Mouse (Mus musculus): ENCODE measurements around the gene Wdfy3. TPM values are rescaled to one million over a fixed set of nuclear protein-coding genes. Genes with fewer than 3 reads are reported as not detected.

The Wdfy3 gene
- polyA plus RNA-seq, 1 experiment from 2014 or later: 15.1 TPM

- Histone ChIP-seq H3K9me3 (ENCODE audit: control insufficient read depth, low read length) (no peaks in the 10 kb centered on the region), H3K4me1 (ENCODE audit: control insufficient read depth in 2 of 2, insufficient read depth in 2 of 2, low read length in 2 of 2) (peaks cover 0 to 20% of the 10 kb centered on the region in 2 experiments; a peak in 1 of 4 replicates), H3K36me3 (ENCODE audit: control insufficient read depth, insufficient read depth, low read length) (no peaks in the 10 kb centered on the region), H3K9ac (ENCODE audit: low read length) (no peak overlapping the region), H3K4me3 (ENCODE audit: control insufficient read depth in 1 of 2, insufficient read depth in 1 of 2, low read depth in 1 of 2, low read length in 2 of 2) (no peak overlapping the region), H3K4me2 (ENCODE audit: low read length) (no peak overlapping the region), H3K27me3 (ENCODE audit: control insufficient read depth, insufficient read depth, low read length) (no peaks in the 10 kb centered on the region), H3K27ac (replicated peaks in 1 of 2; ENCODE audit: control insufficient read depth in 1 of 2, insufficient read depth in 1 of 2, low read depth in 2 of 2, low read length in 2 of 2) (no peak overlapping the region)
- ATAC-seq (ENCODE audit: insufficient number of reproducible peaks, insufficient read depth, low FRiP score, low read depth): no peak
- 69% methylated on average over 11 of the region's 11 CpGs for WGBS
These were observed 15.1 kb downstream of the Wdfy3 start for GRCm38 (mm10) chr5:102054511-102055093.

- Histone ChIP-seq H3K9me3 (ENCODE audit: control insufficient read depth, low read length) (no peaks in the 10 kb centered on the region), H3K27ac (replicated peaks in 1 of 2; ENCODE audit: control insufficient read depth in 1 of 2, insufficient read depth in 1 of 2, low read depth in 2 of 2, low read length in 2 of 2) (no peak overlapping the region)
- 78% methylated on average over 6 of the region's 6 CpGs for WGBS
These were observed 16.8 kb downstream of the Wdfy3 start for GRCm38 (mm10) chr5:102052906-102053305.

GRCm38 (mm10) chr5:102052465-102052864 is 17.3 kb downstream of the Wdfy3 start:
- WGBS: 92% methylated on average over 4 of the region's 4 CpGs
- Histone ChIP-seq H3K27me3 (ENCODE audit: control insufficient read depth, insufficient read depth, low read length) (no peaks in the 10 kb centered on the region), H3K4me2 (ENCODE audit: low read length) (no peak overlapping the region), H3K9ac (ENCODE audit: low read length) (no peak overlapping the region), H3K27ac (replicated peaks in 1 of 2; ENCODE audit: control insufficient read depth in 1 of 2, insufficient read depth in 1 of 2, low read depth in 2 of 2, low read length in 2 of 2) (no peak overlapping the region), H3K36me3 (ENCODE audit: control insufficient read depth, insufficient read depth, low read length) (no peaks in the 10 kb centered on the region), H3K9me3 (ENCODE audit: control insufficient read depth, low read length) (no peaks in the 10 kb centered on the region), H3K4me1 (ENCODE audit: control insufficient read depth in 2 of 2, insufficient read depth in 2 of 2, low read length in 2 of 2) (peaks cover 0 to 20% of the 10 kb centered on the region in 2 experiments; a peak in 1 of 4 replicates), H3K4me3 (ENCODE audit: control insufficient read depth in 1 of 2, insufficient read depth in 1 of 2, low read depth in 1 of 2, low read length in 2 of 2) (no peak overlapping the region)
- ATAC-seq (ENCODE audit: insufficient number of reproducible peaks, insufficient read depth, low FRiP score, low read depth): no peak

More at GRCm38 (mm10) chr5:102052906-102053305, 16.8 kb downstream of the Wdfy3 start:
- H3K4me1 ChIP-seq (ENCODE audit: control insufficient read depth in 2 of 2, insufficient read depth in 2 of 2, low read length in 2 of 2): peaks cover 0 to 20% of the 10 kb centered on the region in 2 experiments; a peak in 1 of 4 replicates
- H3K4me3 ChIP-seq (ENCODE audit: control insufficient read depth in 1 of 2, insufficient read depth in 1 of 2, low read depth in 1 of 2, low read length in 2 of 2): no peak overlapping the region
- no peak for ATAC-seq (ENCODE audit: insufficient number of reproducible peaks, insufficient read depth, low FRiP score, low read depth)
- no peak overlapping the region for H3K4me2 ChIP-seq (ENCODE audit: low read length)
- no peaks in the 10 kb centered on the region for H3K36me3 ChIP-seq (ENCODE audit: control insufficient read depth, insufficient read depth, low read length)
- no peak overlapping the region for H3K9ac ChIP-seq (ENCODE audit: low read length)
- H3K27me3 ChIP-seq (ENCODE audit: control insufficient read depth, insufficient read depth, low read length): no peaks in the 10 kb centered on the region

GRCm38 (mm10) chr5:102050677-102051076 is 19.0 kb downstream of the Wdfy3 start:
- Histone ChIP-seq H3K4me1 (ENCODE audit: control insufficient read depth in 2 of 2, insufficient read depth in 2 of 2, low read length in 2 of 2) (peaks cover 4 to 27% of the 10 kb centered on the region in 2 experiments; a peak in 3 of 4 replicates), H3K9ac (ENCODE audit: low read length) (no peak overlapping the region), H3K9me3 (ENCODE audit: control insufficient read depth, low read length) (no peaks in the 10 kb centered on the region), H3K36me3 (ENCODE audit: control insufficient read depth, insufficient read depth, low read length) (no peaks in the 10 kb centered on the region), H3K4me3 (ENCODE audit: control insufficient read depth in 1 of 2, insufficient read depth in 1 of 2, low read depth in 1 of 2, low read length in 2 of 2) (no peak overlapping the region), H3K27me3 (ENCODE audit: control insufficient read depth, insufficient read depth, low read length) (no peaks in the 10 kb centered on the region), H3K27ac (replicated peaks in 1 of 2; ENCODE audit: control insufficient read depth in 1 of 2, insufficient read depth in 1 of 2, low read depth in 2 of 2, low read length in 2 of 2) (no peak overlapping the region), H3K4me2 (ENCODE audit: low read length) (no peak overlapping the region)
- 89% methylated on average over 1 of the region's 1 CpGs for WGBS
- no peak for ATAC-seq (ENCODE audit: insufficient number of reproducible peaks, insufficient read depth, low FRiP score, low read depth)

- no peaks in the 10 kb centered on the region; the same call in 1 of the 2 replicates for H3K36me3 ChIP-seq (ENCODE audit: control insufficient read depth, insufficient read depth, low read length)
- 96% methylated on average over 2 of the region's 2 CpGs for WGBS
- H3K4me3 ChIP-seq (ENCODE audit: control insufficient read depth in 1 of 2, insufficient read depth in 1 of 2, low read depth in 1 of 2, low read length in 2 of 2): no peak overlapping the region
These were observed 21.3 kb downstream of the Wdfy3 start for GRCm38 (mm10) chr5:102048416-102048815.

GRCm38 (mm10) chr5:102046617-102047116 is 23.1 kb downstream of the Wdfy3 start:
- H3K27me3 ChIP-seq (ENCODE audit: control insufficient read depth, insufficient read depth, low read length): no peaks in the 10 kb centered on the region
- 73% methylated on average over 8 of the region's 8 CpGs for WGBS
- peaks cover 1% of the 10 kb centered on the region for H3K36me3 ChIP-seq (ENCODE audit: control insufficient read depth, insufficient read depth, low read length)
- no peak overlapping the region for H3K4me3 ChIP-seq (ENCODE audit: control insufficient read depth in 1 of 2, insufficient read depth in 1 of 2, low read depth in 1 of 2, low read length in 2 of 2)
- peaks cover 8 to 22% of the 10 kb centered on the region in 2 experiments for H3K4me1 ChIP-seq (ENCODE audit: control insufficient read depth in 2 of 2, insufficient read depth in 2 of 2, low read length in 2 of 2)
- no peak overlapping the region for H3K4me2 ChIP-seq (ENCODE audit: low read length)
- peak overlapping the region in 1 of 2 experiments; percentile 41; a peak in 2 of 4 replicates for H3K27ac ChIP-seq (replicated peaks in 1 of 2; ENCODE audit: control insufficient read depth in 1 of 2, insufficient read depth in 1 of 2, low read depth in 2 of 2, low read length in 2 of 2)
- no peak for ATAC-seq (ENCODE audit: insufficient number of reproducible peaks, insufficient read depth, low FRiP score, low read depth)
- no peaks in the 10 kb centered on the region for H3K9me3 ChIP-seq (ENCODE audit: control insufficient read depth, low read length)
- H3K9ac ChIP-seq (ENCODE audit: low read length): no peak overlapping the region

More at GRCm38 (mm10) chr5:102048416-102048815, 21.3 kb downstream of the Wdfy3 start:
- Histone ChIP-seq H3K9ac (ENCODE audit: low read length) (no peak overlapping the region), H3K27ac (replicated peaks in 1 of 2; ENCODE audit: control insufficient read depth in 1 of 2, insufficient read depth in 1 of 2, low read depth in 2 of 2, low read length in 2 of 2) (no peak overlapping the region), H3K27me3 (ENCODE audit: control insufficient read depth, insufficient read depth, low read length) (no peaks in the 10 kb centered on the region), H3K4me1 (ENCODE audit: control insufficient read depth in 2 of 2, insufficient read depth in 2 of 2, low read length in 2 of 2) (peaks cover 8 to 25% of the 10 kb centered on the region in 2 experiments), H3K4me2 (ENCODE audit: low read length) (no peak overlapping the region), H3K9me3 (ENCODE audit: control insufficient read depth, low read length) (no peaks in the 10 kb centered on the region)
- ATAC-seq (ENCODE audit: insufficient number of reproducible peaks, insufficient read depth, low FRiP score, low read depth): no peak

- Histone ChIP-seq H3K9me3 (ENCODE audit: control insufficient read depth, low read length) (no peaks in the 10 kb centered on the region), H3K4me3 (ENCODE audit: control insufficient read depth in 1 of 2, insufficient read depth in 1 of 2, low read depth in 1 of 2, low read length in 2 of 2) (no peak overlapping the region), H3K4me1 (ENCODE audit: control insufficient read depth in 2 of 2, insufficient read depth in 2 of 2, low read length in 2 of 2) (peaks cover 8 to 22% of the 10 kb centered on the region in 2 experiments), H3K9ac (ENCODE audit: low read length) (no peak overlapping the region), H3K27me3 (ENCODE audit: control insufficient read depth, insufficient read depth, low read length) (no peaks in the 10 kb centered on the region), H3K27ac (replicated peaks in 1 of 2; ENCODE audit: control insufficient read depth in 1 of 2, insufficient read depth in 1 of 2, low read depth in 2 of 2, low read length in 2 of 2) (peak overlapping the region; percentile 64 to 81; a peak in 3 of 4 replicates), H3K36me3 (ENCODE audit: control insufficient read depth, insufficient read depth, low read length) (peaks cover 9% of the 10 kb centered on the region), H3K4me2 (ENCODE audit: low read length) (peak overlapping the region; percentile 28; the same call in 1 of the 2 replicates)
- WGBS: 71% methylated on average over 13 of the region's 13 CpGs
- no peak for ATAC-seq (ENCODE audit: insufficient number of reproducible peaks, insufficient read depth, low FRiP score, low read depth)
These were observed 23.8 kb downstream of the Wdfy3 start for GRCm38 (mm10) chr5:102045636-102046616.

All from heart, embryonic 14.5 days (tissue).